Mouse (Mus musculus): ENCODE measurements around the gene Magi1. TPM values are rescaled to one million over a fixed set of nuclear protein-coding genes. Genes with fewer than 3 reads are reported as not detected.

Gene Magi1
- polyA plus RNA-seq, 1 experiment = not detected

GRCm38 (mm10) chr6:94171250-94171649 lies 112.5 kb downstream of the Magi1 start:
- no peak overlapping the region for H3K4me3 ChIP-seq (ENCODE audit: insufficient read depth, low read length)
- peaks cover 6% of the 10 kb centered on the region for H3K4me1 ChIP-seq (ENCODE audit: control insufficient read depth, insufficient read depth, low read length)
- no peak for TF ChIP-seq POLR2A (IDR thresholded peaks at IDR 0.05; ENCODE audit: borderline replicate concordance, low read depth, low read length)
- no peak overlapping the region for H3K27ac ChIP-seq (ENCODE audit: insufficient read depth, low read depth, low read length)

GRCm38 (mm10) chr6:94169581-94170194 lies 114.0 kb downstream of the Magi1 start:
- no peak for TF ChIP-seq CTCF (IDR thresholded peaks at IDR 0.05; ENCODE audit: low read depth, low read length)
- Histone ChIP-seq H3K4me3 (ENCODE audit: insufficient read depth, low read length) (no peak overlapping the region), H3K27ac (ENCODE audit: insufficient read depth, low read depth, low read length) (no peak overlapping the region), H3K4me1 (ENCODE audit: control insufficient read depth, insufficient read depth, low read length) (peaks cover 14% of the 10 kb centered on the region)

DNA sequence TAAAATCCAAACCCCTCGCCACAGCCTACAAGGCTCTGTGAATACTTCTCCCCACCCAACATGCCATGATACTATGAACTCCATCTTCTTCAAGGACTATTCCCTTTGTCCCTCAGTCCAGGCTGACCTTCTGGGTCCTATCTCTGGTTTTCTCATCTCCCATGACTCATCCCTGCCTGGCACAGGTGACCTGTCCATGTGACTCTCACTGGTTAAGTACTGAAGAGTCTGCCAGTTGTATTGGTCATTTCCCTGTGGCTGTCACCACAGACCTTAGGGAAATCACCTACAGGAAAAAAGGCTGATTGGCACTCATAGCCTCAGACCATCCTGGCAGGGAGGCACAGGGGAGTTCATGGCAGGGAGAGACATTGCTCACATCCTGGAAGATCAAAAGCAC lies 117.8 kb downstream of the Magi1 start:
- peaks cover 21% of the 10 kb centered on the region for H3K4me1 ChIP-seq (ENCODE audit: control insufficient read depth, insufficient read depth, low read length)
- TF ChIP-seq POLR2A (IDR thresholded peaks at IDR 0.05; ENCODE audit: borderline replicate concordance, low read depth, low read length) (no peak), CTCF (IDR thresholded peaks at IDR 0.05; ENCODE audit: low read depth, low read length) (no peak)
- H3K4me3 ChIP-seq (ENCODE audit: insufficient read depth, low read length) = no peak overlapping the region
- no peak overlapping the region for H3K27ac ChIP-seq (ENCODE audit: insufficient read depth, low read depth, low read length)

GRCm38 (mm10) chr6:94164753-94165536 lies 118.8 kb downstream of the Magi1 start:
- H3K27ac ChIP-seq (ENCODE audit: insufficient read depth, low read depth, low read length) = no peak overlapping the region
- H3K4me3 ChIP-seq (ENCODE audit: insufficient read depth, low read length) = no peak overlapping the region
- TF ChIP-seq CTCF (IDR thresholded peaks at IDR 0.05; ENCODE audit: low read depth, low read length) = no peak
- no peak for TF ChIP-seq POLR2A (IDR thresholded peaks at IDR 0.05; ENCODE audit: borderline replicate concordance, low read depth, low read length)
- H3K4me1 ChIP-seq (ENCODE audit: control insufficient read depth, insufficient read depth, low read length) = peaks cover 20% of the 10 kb centered on the region

- Histone ChIP-seq H3K27ac (ENCODE audit: insufficient read depth, low read depth, low read length) (no peak overlapping the region), H3K4me1 (ENCODE audit: control insufficient read depth, insufficient read depth, low read length) (peaks cover 20% of the 10 kb centered on the region), H3K4me3 (ENCODE audit: insufficient read depth, low read length) (no peak overlapping the region)
- TF ChIP-seq CTCF (IDR thresholded peaks at IDR 0.05; ENCODE audit: low read depth, low read length) (no peak), POLR2A (IDR thresholded peaks at IDR 0.05; ENCODE audit: borderline replicate concordance, low read depth, low read length) (no peak)
Observed at GRCm38 (mm10) chr6:94163325-94163995, 120.3 kb downstream of the Magi1 start.

- no peak for TF ChIP-seq POLR2A (IDR thresholded peaks at IDR 0.05; ENCODE audit: borderline replicate concordance, low read depth, low read length)
- TF ChIP-seq CTCF (IDR thresholded peaks at IDR 0.05; ENCODE audit: low read depth, low read length) = no peak
- H3K4me1 ChIP-seq (ENCODE audit: control insufficient read depth, insufficient read depth, low read length) = peaks cover 23% of the 10 kb centered on the region
- H3K4me3 ChIP-seq (ENCODE audit: insufficient read depth, low read length) = no peak overlapping the region
- H3K27ac ChIP-seq (ENCODE audit: insufficient read depth, low read depth, low read length) = no peak overlapping the region
Observed at GRCm38 (mm10) chr6:94162918-94163317, 120.8 kb downstream of the Magi1 start.

DNA sequence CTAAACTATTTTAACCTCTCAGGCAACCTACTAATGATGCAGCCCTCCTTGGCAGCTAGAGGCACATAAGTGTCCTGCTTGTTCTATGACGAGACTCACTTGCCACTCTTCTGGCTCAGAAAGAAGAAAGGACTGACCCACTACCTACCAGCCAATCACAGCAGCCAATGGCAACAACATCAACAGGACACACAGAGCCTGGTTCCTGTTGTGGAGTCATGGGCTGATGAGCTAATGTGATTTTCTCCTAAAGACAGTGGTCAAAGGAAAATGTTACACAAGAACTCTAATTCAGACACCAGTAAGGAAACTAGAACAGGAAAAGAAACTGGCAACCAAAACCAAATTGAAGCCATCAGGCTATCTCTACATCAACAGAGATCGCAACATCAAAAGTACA lies 124.5 kb downstream of the Magi1 start:
- H3K27ac ChIP-seq (ENCODE audit: insufficient read depth, low read depth, low read length) = peak overlapping the region; percentile 87
- TF ChIP-seq POLR2A (IDR thresholded peaks at IDR 0.05; ENCODE audit: borderline replicate concordance, low read depth, low read length) (no peak), CTCF (IDR thresholded peaks at IDR 0.05; ENCODE audit: low read depth, low read length) (no peak)
- H3K4me3 ChIP-seq (ENCODE audit: insufficient read depth, low read length) = peak overlapping the region; percentile 19; the same call in 1 of the 2 replicates
- H3K4me1 ChIP-seq (ENCODE audit: control insufficient read depth, insufficient read depth, low read length) = peaks cover 15% of the 10 kb centered on the region

GRCm38 (mm10) chr6:94158119-94158848 lies 125.4 kb downstream of the Magi1 start:
- Histone ChIP-seq H3K4me1 (ENCODE audit: control insufficient read depth, insufficient read depth, low read length) (peaks cover 10% of the 10 kb centered on the region), H3K4me3 (ENCODE audit: insufficient read depth, low read length) (no peak overlapping the region), H3K27ac (ENCODE audit: insufficient read depth, low read depth, low read length) (peak overlapping the region; percentile 63)
- TF ChIP-seq POLR2A (IDR thresholded peaks at IDR 0.05; ENCODE audit: borderline replicate concordance, low read depth, low read length) (no peak), CTCF (IDR thresholded peaks at IDR 0.05; ENCODE audit: low read depth, low read length) (no peak)

DNA sequence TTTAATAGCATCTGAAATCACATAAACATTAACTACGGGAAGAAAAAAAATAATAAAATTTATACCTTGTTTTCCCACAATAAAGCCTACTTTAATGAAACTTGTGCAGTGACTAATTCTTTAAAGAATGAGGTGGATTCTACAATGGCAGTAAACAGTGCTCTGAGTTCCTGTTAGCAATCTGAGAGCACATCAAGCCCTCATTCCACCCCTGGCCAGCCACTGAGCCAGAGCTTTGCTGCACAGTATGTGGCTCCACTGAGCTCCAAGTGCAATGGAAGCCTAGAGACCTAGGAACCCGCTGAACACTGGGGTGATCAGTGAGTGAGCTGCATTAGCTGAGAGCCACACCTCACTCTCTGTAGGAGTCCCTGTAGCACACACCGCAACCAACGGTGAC lies 127.7 kb downstream of the Magi1 start:
- H3K4me3 ChIP-seq (ENCODE audit: insufficient read depth, low read length) = no peak overlapping the region
- TF ChIP-seq POLR2A (IDR thresholded peaks at IDR 0.05; ENCODE audit: borderline replicate concordance, low read depth, low read length) (no peak), CTCF (IDR thresholded peaks at IDR 0.05; ENCODE audit: low read depth, low read length) (no peak)
- peaks cover 5% of the 10 kb centered on the region for H3K4me1 ChIP-seq (ENCODE audit: control insufficient read depth, insufficient read depth, low read length)

More for the DNA sequence above, 127.7 kb downstream of the Magi1 start:
- H3K27ac ChIP-seq (ENCODE audit: insufficient read depth, low read depth, low read length) = no peak overlapping the region

Data from bone marrow macrophage, adult 2 months (primary cell).